Mouse (Mus musculus) stomach, embryonic 16.5 days (tissue): ENCODE results near the gene Stat2. TPM values are rescaled to one million over a fixed set of nuclear protein-coding genes. Genes with fewer than 3 reads are reported as not detected.

ENCODE experiments used
- ATAC-seq: fragments of 200-750 bp; cut with Nextera tagmentation; 2 replicates; pipeline ENCODE4 v1.8.0; 2017; ENCODE audit warnings: moderate number of reproducible peaks, moderate TSS enrichment; ENCODE audit not compliant: insufficient read depth, low FRiP score
- H3K27ac ChIP-seq: fragments of 300-500 bp; sonication (generic); 2 replicates; pipeline ENCODE4 v1.5.1; 2014; ENCODE audit warnings: low read length
- H3K27me3 ChIP-seq: fragments of 300-500 bp; sonication (generic); 2 replicates; pipeline ENCODE4 v1.6.1; 2014; ENCODE audit warnings: low read length, control low read depth, mixed read lengths; ENCODE audit not compliant: control insufficient read depth, insufficient read depth
- H3K36me3 ChIP-seq: fragments of 300-500 bp; sonication (generic); 2 replicates; pipeline ENCODE4 v1.6.1; 2014; ENCODE audit warnings: low read length; ENCODE audit not compliant: control insufficient read depth, insufficient read depth
- H3K4me1 ChIP-seq: fragments of 300-500 bp; sonication (generic); 2 replicates; pipeline ENCODE4 v1.6.1; 2014; ENCODE audit warnings: low read length, control low read depth, mixed read lengths; ENCODE audit not compliant: control insufficient read depth, insufficient read depth
- H3K4me2 ChIP-seq: fragments of 300-500 bp; sonication (generic); 2 replicates; pipeline ENCODE4 v1.6.1; 2014; ENCODE audit warnings: low read depth, low read length, mixed read lengths
- H3K4me3 ChIP-seq: fragments of 300-500 bp; sonication (generic); replicated peaks from 2 replicates; pipeline ENCODE4 v1.5.1; 2014; ENCODE audit warnings: mild to moderate bottlenecking, low read length
- H3K9ac ChIP-seq: fragments of 300-500 bp; sonication (generic); 2 replicates; pipeline ENCODE4 v1.6.1; 2014; ENCODE audit warnings: low read length
- H3K9me3 ChIP-seq: fragments of 300-500 bp; sonication (generic); replicated peaks from 2 replicates; pipeline ENCODE4 v1.6.1; 2016; ENCODE audit warnings: low read length, control low read depth; ENCODE audit not compliant: control insufficient read depth
- WGBS: fragments of 180-500 bp; shearing (Covaris S2); extraction: QIAGEN DNeasy Blood & Tissue Kit; methylation state at CpG from one replicate; pipeline ENCODE4 v1.1.7; 2014; 5-methylcytosine and 5-hydroxymethylcytosine counted together
- polyA plus RNA-seq: library from polyadenylated mRNA; unstranded; fragments of >200 nt; fragmentation: Nextera tagmentation; extraction: Ambion mirVana; gene quantifications from 2 replicates; pipeline ENCODE4 v1.2.1, GENCODE M21; 2015

Stat2 gene
- polyA plus RNA-seq, 1 experiment from 2014 or later: 16.1 TPM

DNA sequence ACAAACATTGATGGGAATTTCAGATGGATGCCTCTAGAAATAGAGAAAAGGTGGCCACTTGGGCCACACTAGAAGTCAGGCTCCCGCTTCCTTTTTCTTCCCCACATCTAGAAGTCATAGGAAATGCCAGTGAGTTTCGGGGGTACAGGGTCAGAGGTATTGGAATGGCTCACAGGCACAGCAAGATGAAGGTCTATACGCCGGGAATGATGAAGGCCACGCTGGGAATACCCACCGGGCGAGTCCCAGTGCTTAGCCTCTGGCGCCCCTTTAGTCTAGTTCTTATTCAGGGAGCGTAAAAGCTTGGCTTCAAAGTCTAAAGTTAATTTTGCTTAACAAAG, 32.4 kb downstream of the Stat2 start:
- ATAC-seq: 0 out of 2 replicates have a peak, but pooled peaks have one; percentile 19
- H3K9me3 ChIP-seq: no peaks in the 10 kb centered on the region
- H3K4me3 ChIP-seq: peak overlapping the region; percentile 56
- H3K4me2 ChIP-seq: peak overlapping the region; percentile 86
- H3K4me1 ChIP-seq: peaks cover 15% of the 10 kb centered on the region
- WGBS: 0% methylated on average over 9 of the region's 9 CpGs
- H3K27ac ChIP-seq: peak overlapping the region; percentile 93
- no peaks in the 10 kb centered on the region for H3K27me3 ChIP-seq
- H3K9ac ChIP-seq: peak overlapping the region; percentile 77
- H3K36me3 ChIP-seq: 0 out of 2 replicates have a peak, but pooled peaks cover 3% of the 10 kb centered on the region

DNA sequence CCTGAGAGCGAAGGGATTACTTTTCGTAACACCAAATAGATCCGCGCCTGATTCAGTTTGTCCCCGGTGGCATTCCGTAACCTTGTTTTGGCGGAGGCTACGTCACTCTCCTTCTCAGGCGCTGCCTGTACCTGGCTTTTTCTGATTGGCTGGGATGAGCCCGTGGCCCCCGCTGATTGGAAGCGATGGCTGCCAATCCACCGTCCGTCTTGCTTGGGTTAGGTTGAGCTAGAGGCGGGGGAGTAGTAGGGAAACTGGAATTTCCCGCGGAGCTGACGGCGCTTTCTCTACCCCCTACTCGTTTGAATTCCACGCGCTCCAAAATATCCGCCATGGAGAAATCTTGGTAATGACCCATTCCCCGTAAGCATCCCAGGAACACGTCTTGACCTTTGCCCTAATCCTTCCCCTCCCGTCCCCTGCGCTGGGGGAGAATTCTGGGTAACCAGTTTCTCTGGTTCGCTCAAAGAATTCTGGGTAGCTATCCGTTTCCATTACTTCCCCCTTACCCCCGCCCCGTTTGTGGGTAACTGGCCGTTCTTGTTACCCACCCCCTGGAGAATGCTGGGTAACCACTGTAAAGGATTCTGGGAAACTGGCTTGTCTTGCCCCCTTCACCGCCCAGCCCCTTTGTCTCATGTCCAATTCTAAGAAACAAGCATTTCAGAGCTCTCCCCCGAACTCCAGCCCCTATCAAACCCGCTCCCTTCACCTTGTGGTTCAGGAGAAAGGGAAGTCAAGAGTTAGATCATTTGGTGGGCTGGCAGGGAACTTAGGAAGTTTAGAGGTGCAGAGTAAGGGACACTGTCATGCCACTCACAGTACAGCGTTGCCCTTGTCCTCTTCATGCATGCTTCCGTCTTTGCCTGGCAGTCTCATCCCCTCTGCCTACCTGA, 33.0 kb downstream of the Stat2 start, which contains the start of gene Pan2:
Gene Pan2, plus strand, starts transcription at position 210 of the 896 bp plus-strand sequence.
- Histone ChIP-seq H3K36me3 (peaks cover 9% of the 10 kb centered on the region; the same call in 1 of the 2 replicates), H3K9ac (peak within 1 kb of the TSS; percentile 87), H3K27me3 (no peaks in the 10 kb centered on the region), H3K4me3 (peak within 1 kb of the TSS; percentile 56), H3K4me2 (peak within 1 kb of the TSS; percentile 95), H3K27ac (peak within 1 kb of the TSS; percentile 99), H3K4me1 (peaks cover 15% of the 10 kb centered on the region), H3K9me3 (no peaks in the 10 kb centered on the region)
- ATAC-seq: peak; percentile 99
- 1% methylated on average over 37 of the region's 37 CpGs for WGBS

DNA sequence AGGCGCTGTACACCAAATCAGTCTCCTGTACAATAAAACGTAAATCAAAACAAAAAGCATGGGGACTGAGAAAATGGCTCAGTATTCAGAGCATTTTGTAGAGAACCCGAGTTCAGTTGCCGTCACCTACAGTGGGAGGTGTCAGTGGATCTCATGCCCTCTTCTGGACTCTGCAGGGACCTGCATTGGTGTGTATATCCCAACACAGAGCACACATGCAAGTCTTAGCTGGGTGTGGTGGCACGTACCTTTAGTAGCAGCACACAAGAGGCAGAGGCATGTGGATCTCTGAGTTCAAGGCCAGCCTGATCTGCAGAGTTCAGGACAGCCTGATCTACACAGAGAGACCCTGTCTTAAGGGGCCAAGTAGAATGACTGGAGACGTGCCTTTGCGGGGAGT, 39.3 kb downstream of the Stat2 start:
- no peaks in the 10 kb centered on the region for H3K27me3 ChIP-seq
- no peak overlapping the region for H3K27ac ChIP-seq
- H3K4me1 ChIP-seq: 0 out of 2 replicates have a peak, but pooled peaks cover 3% of the 10 kb centered on the region
- H3K9ac ChIP-seq: no peak overlapping the region
- no peak overlapping the region for H3K4me3 ChIP-seq
- no peak overlapping the region for H3K4me2 ChIP-seq
- H3K36me3 ChIP-seq: peaks cover 23% of the 10 kb centered on the region
- no peaks in the 10 kb centered on the region for H3K9me3 ChIP-seq
- WGBS: 84% methylated on average over 7 of the region's 7 CpGs
- ATAC-seq: no peak

DNA sequence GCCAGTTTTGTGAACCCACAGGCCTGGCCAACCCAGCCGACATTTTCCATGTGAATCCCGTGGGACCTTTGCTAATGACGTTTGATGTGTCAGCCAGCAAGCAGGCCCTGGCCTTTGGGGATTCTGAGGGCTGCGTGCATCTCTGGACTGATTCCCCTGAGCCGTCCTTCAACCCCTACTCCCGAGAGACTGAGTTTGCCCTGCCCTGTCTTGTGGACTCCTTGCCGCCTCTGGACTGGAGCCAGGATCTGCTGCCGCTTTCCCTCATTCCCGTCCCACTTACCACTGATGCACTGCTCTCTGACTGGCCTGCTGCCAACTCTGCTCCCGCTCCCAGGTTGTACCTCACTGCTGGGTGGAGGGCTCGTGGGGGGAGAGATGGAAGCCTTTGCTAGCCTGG, 39.8 kb downstream of the Stat2 start:
- Histone ChIP-seq H3K36me3 (peaks cover 23% of the 10 kb centered on the region), H3K4me3 (no peak overlapping the region), H3K4me2 (no peak overlapping the region), H3K27ac (no peak overlapping the region), H3K4me1 (0 out of 2 replicates have a peak, but pooled peaks cover 3% of the 10 kb centered on the region), H3K9ac (no peak overlapping the region), H3K27me3 (no peaks in the 10 kb centered on the region), H3K9me3 (no peaks in the 10 kb centered on the region)
- ATAC-seq: peak; percentile 45; the same call in 1 of the 2 replicates
- WGBS: 57% methylated on average over 11 of the region's 11 CpGs

DNA sequence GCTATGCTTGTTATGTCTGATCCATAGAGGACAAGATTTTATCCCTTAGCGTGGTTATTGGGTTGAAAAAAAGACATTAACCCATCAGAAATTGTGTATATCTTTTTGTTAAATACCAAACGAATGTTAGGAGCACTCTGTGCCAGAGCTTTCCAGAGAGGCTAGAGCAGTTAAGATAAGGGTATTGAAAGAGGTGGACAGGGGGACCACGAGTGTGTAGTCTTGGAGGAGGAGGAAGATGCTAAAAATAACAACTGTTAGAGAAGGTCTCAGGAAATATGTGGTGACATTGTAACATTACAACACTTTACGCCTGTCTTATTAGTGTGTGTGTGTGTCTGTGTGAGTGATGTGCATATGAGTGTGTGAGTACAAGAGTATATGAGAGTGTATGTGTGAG, 40.5 kb downstream of the Stat2 start:
- peaks cover 29% of the 10 kb centered on the region for H3K36me3 ChIP-seq
- no peak for ATAC-seq
- WGBS: 69% methylated on average over 4 of the region's 4 CpGs

DNA sequence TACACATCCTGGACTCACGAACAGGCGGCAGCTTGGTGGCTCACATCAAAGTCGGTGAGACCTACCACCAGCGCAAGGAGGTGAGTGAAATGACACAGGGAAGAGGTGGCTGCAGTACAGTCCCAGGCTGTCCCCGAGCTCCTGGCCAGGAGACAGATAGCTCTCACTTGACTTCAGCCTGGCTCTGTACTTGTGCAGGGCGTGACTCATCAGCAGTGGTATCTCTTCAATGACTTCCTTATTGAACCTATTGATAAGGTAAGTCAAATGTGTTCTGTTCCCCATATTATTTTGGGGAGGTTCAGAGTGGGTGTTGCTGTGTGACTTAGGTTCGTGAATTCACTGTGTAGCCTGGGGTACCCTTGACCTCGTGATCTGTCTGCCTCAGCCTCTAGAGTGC, 45.2 kb downstream of the Stat2 start:
- 97% methylated on average over 8 of the region's 8 CpGs for WGBS
- peaks cover 12% of the 10 kb centered on the region; the same call in 1 of the 2 replicates for H3K36me3 ChIP-seq
- H3K4me1 ChIP-seq: no peaks in the 10 kb centered on the region
- ATAC-seq: no peak
- H3K9me3 ChIP-seq: no peaks in the 10 kb centered on the region
- H3K27me3 ChIP-seq: no peaks in the 10 kb centered on the region
- no peak overlapping the region for H3K9ac ChIP-seq
- no peak overlapping the region for H3K27ac ChIP-seq
- no peak overlapping the region for H3K4me2 ChIP-seq
- no peak overlapping the region for H3K4me3 ChIP-seq

More for the DNA sequence above, 40.5 kb downstream of the Stat2 start:
- Histone ChIP-seq H3K27me3 (no peaks in the 10 kb centered on the region), H3K9me3 (no peaks in the 10 kb centered on the region), H3K27ac (no peak overlapping the region), H3K9ac (no peak overlapping the region), H3K4me2 (no peak overlapping the region), H3K4me3 (no peak overlapping the region), H3K4me1 (0 out of 2 replicates have a peak, but pooled peaks cover 3% of the 10 kb centered on the region)

DNA sequence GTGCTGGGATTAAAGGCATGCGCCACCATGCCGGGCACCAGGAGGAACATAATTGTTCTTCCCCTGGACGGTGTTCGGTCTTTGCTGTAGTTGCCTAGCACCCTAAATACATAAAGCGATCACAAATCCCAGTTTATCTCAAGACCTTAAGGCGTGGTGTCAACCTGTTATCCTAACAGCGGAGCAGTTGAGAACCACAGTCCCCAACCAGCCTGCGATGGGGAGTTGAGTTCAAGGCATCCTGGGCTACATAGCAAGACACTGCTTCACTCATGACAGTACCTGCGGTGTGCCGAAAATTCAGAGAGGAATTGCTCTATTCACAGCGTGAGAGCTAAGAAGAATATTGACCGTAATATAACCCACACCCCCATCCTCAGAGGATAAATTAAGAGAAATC, 51.3 kb downstream of the Stat2 start:
- 49% methylated on average over 12 of the region's 12 CpGs for WGBS
- Histone ChIP-seq H3K4me1 (peaks cover 14% of the 10 kb centered on the region), H3K9ac (peak overlapping the region; percentile 57), H3K27ac (peak overlapping the region; percentile 24; the same call in 1 of the 2 replicates), H3K4me2 (peak overlapping the region; percentile 89), H3K27me3 (no peaks in the 10 kb centered on the region), H3K4me3 (peak overlapping the region; percentile 90), H3K36me3 (peaks cover 12% of the 10 kb centered on the region), H3K9me3 (no peaks in the 10 kb centered on the region)
- ATAC-seq: no peak

DNA sequence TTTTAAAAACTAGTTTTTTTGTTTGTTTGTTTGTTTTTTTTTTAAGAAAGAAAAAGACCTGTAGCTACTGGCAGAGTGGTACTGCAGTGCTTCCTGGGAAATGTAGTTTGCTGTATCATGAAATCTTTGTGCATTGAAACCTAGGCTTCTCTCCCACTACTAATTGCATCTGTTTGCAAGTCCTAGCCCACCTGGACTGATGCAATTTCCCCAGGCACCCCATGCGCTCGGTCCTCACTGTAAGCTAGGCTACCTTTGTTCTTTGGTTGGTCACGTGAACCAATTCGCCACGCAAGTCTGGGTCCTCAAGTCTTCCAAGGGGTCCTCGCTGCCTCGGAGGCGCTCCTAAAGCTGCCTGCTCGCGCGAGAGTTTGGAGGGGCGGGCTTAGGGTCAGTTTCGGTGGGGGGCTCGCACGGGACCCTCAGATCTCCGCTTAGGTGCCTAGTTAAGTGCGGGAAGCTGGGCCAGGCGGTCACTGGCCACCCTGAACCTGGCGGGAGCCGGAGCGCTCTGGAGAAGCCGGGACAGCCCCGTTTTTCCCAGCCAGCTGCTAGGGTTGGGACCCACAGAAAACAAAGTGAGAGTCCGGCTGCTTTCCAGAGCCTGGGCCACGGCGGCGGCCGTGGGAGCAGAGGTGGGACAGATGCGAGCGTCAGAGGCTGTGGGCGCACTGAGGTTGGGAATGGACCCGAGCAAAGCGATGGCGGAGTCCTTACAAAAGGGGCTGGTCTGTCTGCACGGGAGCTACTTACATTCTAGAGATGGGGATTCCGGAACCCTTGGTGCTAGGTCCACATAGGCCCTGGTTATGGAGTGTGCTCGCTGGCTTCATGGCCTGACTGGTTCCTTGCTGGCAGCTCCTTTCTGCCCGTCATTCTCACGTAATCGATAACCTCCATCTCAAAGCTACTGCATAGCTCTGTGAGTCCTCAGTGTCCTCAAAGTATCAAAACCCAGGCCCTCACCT, 52.1 kb downstream of the Stat2 start, which contains the start of gene Cnpy2:
Gene Cnpy2, plus strand, starts transcription at position 319 of the 968 bp plus-strand sequence.
- H3K4me1 ChIP-seq: peaks cover 14% of the 10 kb centered on the region
- ATAC-seq: peak; percentile 91
- WGBS: under 1% methylated on average over 40 of the region's 40 CpGs
- peak within 1 kb of the TSS; percentile 90 for H3K4me3 ChIP-seq
- H3K36me3 ChIP-seq: peaks cover 14% of the 10 kb centered on the region
- H3K4me2 ChIP-seq: peak within 1 kb of the TSS; percentile 89
- no peaks in the 10 kb centered on the region for H3K9me3 ChIP-seq
- peak within 1 kb of the TSS; percentile 97 for H3K27ac ChIP-seq
- H3K27me3 ChIP-seq: no peaks in the 10 kb centered on the region
- H3K9ac ChIP-seq: peak within 1 kb of the TSS; percentile 98
